Mouse (Mus musculus) forebrain, embryonic 12.5 days (tissue): Measurements from ENCODE around the gene Speer4f1. TPM values are rescaled to one million over a fixed set of nuclear protein-coding genes. Genes with fewer than 3 reads are reported as not detected.
A peak's percentile ranks its signal among the peaks of the same experiment; 100 is the strongest.
"Not testable (repeated sequence)": the region's sequence is repeated elsewhere in the genome, so short reads cannot be mapped to it uniquely, and the experiment has no call there.

Source experiments
- ATAC-seq: fragments of 200-750 bp; cut with Nextera tagmentation; 2 replicates; pipeline ENCODE4 v1.8.0; 2017; ENCODE audit warnings: moderate TSS enrichment; ENCODE audit not compliant: low FRiP score
- H3K27ac ChIP-seq: fragments of 300-500 bp; sonication (generic); 2 replicates; pipeline ENCODE4 v1.5.1; 2016; ENCODE audit warnings: mild to moderate bottlenecking
- H3K27me3 ChIP-seq: fragments of 300-500 bp; sonication (generic); 2 replicates; pipeline ENCODE4 v1.6.1; 2016; ENCODE audit warnings: mild to moderate bottlenecking
- H3K36me3 ChIP-seq: fragments of 300-500 bp; sonication (generic); replicated peaks from 2 replicates; pipeline ENCODE4 v1.6.1; 2016; ENCODE audit warnings: mild to moderate bottlenecking
- H3K4me1 ChIP-seq: fragments of 300-500 bp; sonication (generic); 2 replicates; pipeline ENCODE4 v1.6.1; 2016
- H3K4me2 ChIP-seq: fragments of 300-500 bp; sonication (generic); 2 replicates; pipeline ENCODE4 v1.6.1; 2016; ENCODE audit warnings: mild to moderate bottlenecking, moderate library complexity
- H3K4me3 ChIP-seq: fragments of 300-500 bp; sonication (generic); replicated peaks from 2 replicates; pipeline ENCODE4 v1.5.1; 2016; ENCODE audit warnings: mild to moderate bottlenecking
- H3K9ac ChIP-seq: fragments of 300-500 bp; sonication (generic); 2 replicates; pipeline ENCODE4 v1.6.1; 2016; ENCODE audit warnings: mild to moderate bottlenecking
- H3K9me3 ChIP-seq: fragments of 300-500 bp; sonication (generic); 2 replicates; pipeline ENCODE4 v1.6.1; 2016
- WGBS: fragments of 180-500 bp; shearing (Covaris S2); methylation state at CpG from one replicate; pipeline ENCODE4 v1.1.7; 2016; 5-methylcytosine and 5-hydroxymethylcytosine counted together
- polyA plus RNA-seq: library from polyadenylated mRNA; unstranded; fragments of >200 nt; fragmentation: Nextera tagmentation; extraction: Ambion mirVana; gene quantifications from 2 replicates; pipeline ENCODE4 v1.2.1, GENCODE M21; 2016

The Speer4f1 gene
- polyA plus RNA-seq: not detected in 2 replicates

- H3K27ac ChIP-seq, H3K9me3 ChIP-seq, ATAC-seq, H3K36me3 ChIP-seq, H3K4me2 ChIP-seq, H3K27me3 ChIP-seq, H3K4me1 ChIP-seq, H3K9ac ChIP-seq, H3K4me3 ChIP-seq: not testable (repeated sequence)
- 96% methylated on average over 1 of the region's 1 CpGs for WGBS
These were observed at the start of gene Speer4f1 for GRCm38 (mm10) chr5:17475798-17476197. TSS of gene Speer4f1 (plus strand) at chr5:17476098.

GRCm38 (mm10) chr5:17426930-17427329 lies 49.0 kb upstream of the Speer4f1 start:
- Histone ChIP-seq H3K4me1 (no peaks in the 10 kb centered on the region), H3K27ac (no peak overlapping the region), H3K4me2 (no peak overlapping the region), H3K36me3 (no peaks in the 10 kb centered on the region), H3K27me3 (no peaks in the 10 kb centered on the region), H3K4me3 (no peak overlapping the region), H3K9me3 (no peaks in the 10 kb centered on the region), H3K9ac (no peak overlapping the region)
- 83% methylated on average over 1 of the region's 1 CpGs for WGBS
- no peak for ATAC-seq

- Histone ChIP-seq H3K9ac (no peak overlapping the region), H3K27me3 (no peaks in the 10 kb centered on the region), H3K36me3 (no peaks in the 10 kb centered on the region), H3K4me2 (no peak overlapping the region), H3K27ac (no peak overlapping the region), H3K4me1 (no peaks in the 10 kb centered on the region), H3K4me3 (no peak overlapping the region), H3K9me3 (no peaks in the 10 kb centered on the region)
- WGBS: 43% methylated on average over 3 of the region's 3 CpGs
- ATAC-seq: no peak
These were observed 41.2 kb upstream of the Speer4f1 start for GRCm38 (mm10) chr5:17434721-17435120.

GRCm38 (mm10) chr5:17436209-17436608 lies 39.7 kb upstream of the Speer4f1 start:
- no peaks in the 10 kb centered on the region for H3K36me3 ChIP-seq
- H3K27ac ChIP-seq: no peak overlapping the region
- H3K9me3 ChIP-seq: no peaks in the 10 kb centered on the region
- no peaks in the 10 kb centered on the region for H3K27me3 ChIP-seq
- ATAC-seq: no peak
- H3K4me1 ChIP-seq: no peaks in the 10 kb centered on the region
- no peak overlapping the region for H3K4me3 ChIP-seq
- H3K9ac ChIP-seq: no peak overlapping the region
- H3K4me2 ChIP-seq: no peak overlapping the region
- WGBS: 19% methylated on average over 2 of the region's 2 CpGs

GRCm38 (mm10) chr5:17439487-17440102 lies 36.3 kb upstream of the Speer4f1 start:
- no peaks in the 10 kb centered on the region for H3K27me3 ChIP-seq
- ATAC-seq: no peak

GRCm38 (mm10) chr5:17454059-17454458 lies 21.8 kb upstream of the Speer4f1 start:
- no peaks in the 10 kb centered on the region for H3K9me3 ChIP-seq
- H3K9ac ChIP-seq: no peak overlapping the region
- no peak overlapping the region for H3K27ac ChIP-seq
- H3K4me3 ChIP-seq: no peak overlapping the region
- WGBS: 92% methylated on average over 5 of the region's 5 CpGs
- H3K27me3 ChIP-seq: no peaks in the 10 kb centered on the region
- H3K4me1 ChIP-seq: no peaks in the 10 kb centered on the region
- H3K36me3 ChIP-seq: no peaks in the 10 kb centered on the region
- no peak for ATAC-seq
- no peak overlapping the region for H3K4me2 ChIP-seq

More at GRCm38 (mm10) chr5:17439487-17440102, 36.3 kb upstream of the Speer4f1 start:
- Histone ChIP-seq H3K4me2 (no peak overlapping the region), H3K27ac (no peak overlapping the region), H3K9me3 (no peaks in the 10 kb centered on the region), H3K9ac (no peak overlapping the region), H3K4me3 (no peak overlapping the region), H3K36me3 (no peaks in the 10 kb centered on the region), H3K4me1 (no peaks in the 10 kb centered on the region)

- no peaks in the 10 kb centered on the region for H3K36me3 ChIP-seq
- no peaks in the 10 kb centered on the region for H3K27me3 ChIP-seq
- no peaks in the 10 kb centered on the region for H3K4me1 ChIP-seq
- H3K4me2 ChIP-seq: no peak overlapping the region
- H3K9me3 ChIP-seq: no peaks in the 10 kb centered on the region
- H3K4me3 ChIP-seq: no peak overlapping the region
- no peak overlapping the region for H3K27ac ChIP-seq
- WGBS: 84% methylated on average over 6 of the region's 6 CpGs
- ATAC-seq: peak; percentile 58; the same call in 1 of the 2 replicates
- no peak overlapping the region for H3K9ac ChIP-seq
These were observed 20.8 kb upstream of the Speer4f1 start for GRCm38 (mm10) chr5:17454952-17455586.

- no peak overlapping the region for H3K4me3 ChIP-seq
- 74% methylated on average over 3 of the region's 3 CpGs for WGBS
- no peaks in the 10 kb centered on the region for H3K36me3 ChIP-seq
- H3K27me3 ChIP-seq: no peaks in the 10 kb centered on the region
- H3K4me1 ChIP-seq: no peaks in the 10 kb centered on the region
- no peak overlapping the region for H3K27ac ChIP-seq
- ATAC-seq: no peak
- no peak overlapping the region for H3K9ac ChIP-seq
- H3K9me3 ChIP-seq: no peaks in the 10 kb centered on the region
- no peak overlapping the region for H3K4me2 ChIP-seq
These were observed 19.2 kb upstream of the Speer4f1 start for GRCm38 (mm10) chr5:17456671-17457070.

- H3K36me3 ChIP-seq, H3K4me2 ChIP-seq, H3K4me3 ChIP-seq, H3K27ac ChIP-seq, H3K9me3 ChIP-seq, ATAC-seq, H3K9ac ChIP-seq, H3K4me1 ChIP-seq, H3K27me3 ChIP-seq: not testable (repeated sequence)
- 78% methylated on average over 4 of the region's 4 CpGs for WGBS
These were observed 7.8 kb upstream of the Speer4f1 start for GRCm38 (mm10) chr5:17468120-17468519.

GRCm38 (mm10) chr5:17476476-17476875 lies 578 bp downstream of the Speer4f1 start:
- Histone ChIP-seq H3K9ac (no peak overlapping the region), H3K4me3 (no peak overlapping the region), H3K27ac (no peak overlapping the region), H3K36me3 (no peaks in the 10 kb centered on the region), H3K27me3 (no peaks in the 10 kb centered on the region), H3K4me2 (no peak overlapping the region), H3K4me1 (no peaks in the 10 kb centered on the region), H3K9me3 (no peaks in the 10 kb centered on the region)
- no peak for ATAC-seq
- WGBS: 85% methylated on average over 1 of the region's 1 CpGs

GRCm38 (mm10) chr5:17489894-17490293 lies 14.0 kb downstream of the Speer4f1 start:
- no peak overlapping the region for H3K4me2 ChIP-seq
- no peaks in the 10 kb centered on the region for H3K4me1 ChIP-seq
- H3K4me3 ChIP-seq: no peak overlapping the region
- no peak overlapping the region for H3K9ac ChIP-seq
- H3K27ac ChIP-seq: no peak overlapping the region
- H3K36me3 ChIP-seq: no peaks in the 10 kb centered on the region
- no peak for ATAC-seq
- no peaks in the 10 kb centered on the region for H3K9me3 ChIP-seq
- H3K27me3 ChIP-seq: no peaks in the 10 kb centered on the region
- WGBS: 77% methylated on average over 1 of the region's 1 CpGs

- H3K4me3 ChIP-seq: no peak overlapping the region
- peaks cover 3% of the 10 kb centered on the region; the same call in 1 of the 2 replicates for H3K4me1 ChIP-seq
- no peak for ATAC-seq
- no peaks in the 10 kb centered on the region for H3K27me3 ChIP-seq
- H3K36me3 ChIP-seq: no peaks in the 10 kb centered on the region
- no peak overlapping the region for H3K9ac ChIP-seq
- no peak overlapping the region for H3K4me2 ChIP-seq
- H3K9me3 ChIP-seq: no peaks in the 10 kb centered on the region
- WGBS: 85% methylated on average over 2 of the region's 2 CpGs
- H3K27ac ChIP-seq: no peak overlapping the region
These were observed 19.7 kb downstream of the Speer4f1 start for GRCm38 (mm10) chr5:17495616-17496015.

- no peak for ATAC-seq
- Histone ChIP-seq H3K4me1 (peaks cover 3% of the 10 kb centered on the region; the same call in 1 of the 2 replicates), H3K36me3 (no peaks in the 10 kb centered on the region), H3K4me3 (no peak overlapping the region), H3K27ac (no peak overlapping the region), H3K9ac (no peak overlapping the region), H3K27me3 (no peaks in the 10 kb centered on the region), H3K4me2 (no peak overlapping the region), H3K9me3 (no peaks in the 10 kb centered on the region)
- 92% methylated on average over 5 of the region's 5 CpGs for WGBS
These were observed 20.8 kb downstream of the Speer4f1 start for GRCm38 (mm10) chr5:17496650-17497049.
